Mouse (Mus musculus) cerebellum, adult 2 months (tissue): ENCODE results near the gene Armh1.

ENCODE experiments used
- CTCF ChIP-seq: fragments of 200-500 bp; IDR thresholded peaks from 2 replicates; pipeline ENCODE4 v1.5.1; 2011; ENCODE audit warnings: low read depth, mild to moderate bottlenecking, control low read depth, low read length, moderate library complexity, borderline replicate concordance; ENCODE audit not compliant: insufficient read depth
- POLR2A ChIP-seq: fragments of 200-500 bp; IDR thresholded peaks from 2 replicates; pipeline ENCODE4 v1.6.1; 2011; ENCODE audit warnings: low read length, control low read depth, borderline replicate concordance; ENCODE audit not compliant: insufficient read depth

DNA sequence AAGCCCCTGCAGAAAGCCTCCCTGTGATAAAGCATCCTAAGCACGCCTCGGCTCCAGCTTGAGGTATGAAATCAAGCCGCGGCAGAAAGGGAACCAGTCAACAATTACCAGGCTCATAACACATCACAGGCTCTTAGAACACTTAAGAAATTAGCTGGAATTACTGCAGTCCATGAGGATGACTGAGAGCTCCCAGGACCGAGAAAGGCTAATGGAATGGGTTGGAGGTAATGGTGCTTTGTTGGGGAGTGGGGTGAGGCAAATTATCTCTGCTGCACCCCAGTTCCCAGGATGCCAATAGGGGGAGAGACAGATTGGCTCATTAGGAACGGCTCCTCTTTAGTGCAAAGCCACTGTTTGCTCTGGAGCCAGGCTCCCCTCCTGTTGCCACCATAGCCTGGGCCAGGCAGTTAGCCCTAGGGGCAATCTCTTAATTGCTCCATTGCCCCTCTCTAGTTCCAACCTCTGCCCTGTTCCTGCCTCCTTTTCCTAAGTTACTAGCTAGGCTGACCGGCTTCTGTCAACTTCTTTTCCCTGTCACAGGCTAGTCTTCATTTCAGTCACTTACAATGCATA lies 17.7 kb downstream of the Armh1 start:
- no peak for TF ChIP-seq CTCF
- TF ChIP-seq POLR2A, result no peak
